Mouse (Mus musculus): ENCODE measurements around the gene Gm960.

GRCm38 (mm10) chr19:4729186-4729585 is 30.7 kb upstream of the Gm960 start:
- TF ChIP-seq POLR2A (IDR thresholded peaks at IDR 0.05; ENCODE audit: control insufficient read depth, low read depth, low read length) (no peak), CTCF (IDR thresholded peaks at IDR 0.05; ENCODE audit: control insufficient read depth, insufficient read depth, insufficient replicate concordance, low read depth, low read length) (no peak)
